Mouse (Mus musculus) embryonic fibroblast, embryonic 13.5 days (primary cell): Measurements from ENCODE around the gene Atxn3.

ENCODE experiments used
- CTCF ChIP-seq: IDR thresholded peaks from 2 replicates; pipeline ENCODE4 v1.5.1; 2011; ENCODE audit warnings: mild to moderate bottlenecking, control low read depth, low read length, moderate library complexity, borderline replicate concordance; ENCODE audit not compliant: insufficient read depth
- POLR2A ChIP-seq: IDR thresholded peaks from 2 replicates; pipeline ENCODE4 v1.6.1; 2011; ENCODE audit warnings: low read depth, mild to moderate bottlenecking, control low read depth, low read length, moderate library complexity

DNA sequence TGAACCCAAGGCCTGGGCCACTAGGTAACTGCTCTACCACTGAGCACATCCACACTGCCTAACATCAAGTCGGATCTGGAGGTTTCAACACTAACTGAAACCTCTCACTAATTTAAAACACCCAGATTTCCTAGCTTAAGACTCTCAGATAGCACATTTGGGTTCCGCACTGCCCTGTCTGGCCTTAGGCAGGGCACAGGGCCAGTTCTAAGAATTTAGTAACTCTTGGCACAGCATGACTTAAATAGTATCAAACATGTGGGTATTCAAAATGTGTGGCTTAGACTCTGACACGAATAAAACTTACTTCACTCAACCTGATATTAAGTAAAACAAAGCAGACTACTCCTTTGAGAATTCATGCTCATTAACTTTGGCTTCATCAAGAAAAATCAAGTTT, 38.2 kb downstream of the Atxn3 start:
- TF ChIP-seq CTCF (no peak), POLR2A (no peak)
